Mouse (Mus musculus): ENCODE results near the gene Fcho2. TPM values are rescaled to one million over a fixed set of nuclear protein-coding genes. Genes with fewer than 3 reads are reported as not detected.
A peak's percentile ranks its signal among the peaks of the same experiment; 100 is the strongest.

Gene Fcho2
- polyA plus RNA-seq, 1 experiment from 2014 or later = 24.7 TPM

DNA sequence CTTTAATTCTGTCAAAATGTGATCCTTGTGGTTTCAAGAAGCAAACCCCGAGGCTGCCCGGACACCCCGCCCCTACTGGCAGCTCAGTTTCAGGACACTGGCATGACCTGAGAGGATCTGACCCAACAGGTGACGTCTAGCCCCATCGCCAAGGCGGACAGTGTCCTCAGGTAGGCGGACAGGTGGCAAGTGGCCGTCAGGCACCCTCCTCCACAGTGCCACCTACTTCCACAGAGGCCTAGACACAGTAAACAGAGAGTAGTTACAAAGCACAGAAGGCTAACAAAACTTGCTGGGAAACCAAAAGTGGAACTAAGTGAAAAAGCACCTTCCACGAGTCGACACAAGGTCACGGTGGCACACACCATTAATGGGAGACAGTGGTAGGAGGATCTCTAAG lies 121.9 kb downstream of the Fcho2 start:
- no peaks in the 10 kb centered on the region for H3K9me3 ChIP-seq (ENCODE audit: control insufficient read depth)
- peak overlapping the region; percentile 76 for H3K4me2 ChIP-seq (replicated peaks; ENCODE audit: low read depth)
- H3K27me3 ChIP-seq (replicated peaks; ENCODE audit: control insufficient read depth, insufficient read depth, low read length) = no peaks in the 10 kb centered on the region
- H3K27ac ChIP-seq (ENCODE audit: low read depth, low read length) = peak overlapping the region; percentile 83
- H3K9ac ChIP-seq (ENCODE audit: low read depth, low read length) = peak overlapping the region; percentile 32; the same call in 1 of the 2 replicates
- peak; percentile 38 for TF ChIP-seq CTCF (IDR thresholded peaks at IDR 0.05; ENCODE audit: low read depth)
- 0 out of 2 replicates have a peak, but pooled peaks cover 6% of the 10 kb centered on the region for H3K4me1 ChIP-seq (replicated peaks; ENCODE audit: control insufficient read depth, insufficient read depth, low read length)
- peak overlapping the region; percentile 56 for H3K4me3 ChIP-seq (ENCODE audit: low read depth, low read length)
- H3K36me3 ChIP-seq (ENCODE audit: control insufficient read depth, insufficient read depth) = peaks cover 2% of the 10 kb centered on the region
- peak; percentile 11; the same call in 1 of the 2 replicates for ATAC-seq
- 40% methylated on average over 11 of the region's 11 CpGs for WGBS

DNA sequence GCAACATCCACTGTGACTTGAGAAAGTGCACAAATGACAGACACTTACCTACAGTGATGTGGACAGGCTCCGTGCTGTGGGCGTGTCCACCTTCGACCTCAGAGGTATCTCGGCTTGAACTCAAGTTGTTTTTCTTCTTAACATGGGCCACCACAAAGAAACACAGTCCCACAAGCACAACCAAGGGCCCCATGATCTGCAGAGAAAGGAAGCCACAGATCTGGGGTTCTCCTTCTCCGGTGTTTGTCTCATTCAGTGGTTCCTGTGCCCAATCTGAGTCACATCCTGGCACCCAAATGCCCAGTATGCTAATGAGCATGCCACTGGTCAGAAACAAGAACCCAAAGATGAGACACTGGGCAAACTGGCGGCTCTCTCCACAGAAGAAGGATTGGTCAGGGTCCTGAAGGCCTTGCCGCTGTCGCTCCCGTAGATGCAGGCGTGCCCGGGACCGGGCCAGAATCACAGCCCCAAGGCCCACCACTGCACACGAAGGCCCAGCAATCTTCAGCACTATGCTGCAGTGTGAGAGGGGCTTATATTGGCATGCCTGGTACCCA lies 123.2 kb downstream of the Fcho2 start:
- no peak overlapping the region for H3K9ac ChIP-seq (ENCODE audit: low read depth, low read length)
- peaks cover 15% of the 10 kb centered on the region for H3K36me3 ChIP-seq (ENCODE audit: control insufficient read depth, insufficient read depth)
- 0 out of 2 replicates have a peak, but pooled peaks cover 6% of the 10 kb centered on the region for H3K4me1 ChIP-seq (replicated peaks; ENCODE audit: control insufficient read depth, insufficient read depth, low read length)
- H3K27ac ChIP-seq (ENCODE audit: low read depth, low read length) = no peak overlapping the region
- peak overlapping the region; percentile 17; the same call in 1 of the 2 replicates for H3K4me3 ChIP-seq (ENCODE audit: low read depth, low read length)
- ATAC-seq = no peak
- H3K27me3 ChIP-seq (replicated peaks; ENCODE audit: control insufficient read depth, insufficient read depth, low read length) = no peaks in the 10 kb centered on the region
- WGBS = 78% methylated on average over 13 of the region's 13 CpGs
- H3K4me2 ChIP-seq (replicated peaks; ENCODE audit: low read depth) = peak overlapping the region; percentile 76
- no peak for TF ChIP-seq CTCF (IDR thresholded peaks at IDR 0.05; ENCODE audit: low read depth)
- H3K9me3 ChIP-seq (ENCODE audit: control insufficient read depth) = no peaks in the 10 kb centered on the region

DNA sequence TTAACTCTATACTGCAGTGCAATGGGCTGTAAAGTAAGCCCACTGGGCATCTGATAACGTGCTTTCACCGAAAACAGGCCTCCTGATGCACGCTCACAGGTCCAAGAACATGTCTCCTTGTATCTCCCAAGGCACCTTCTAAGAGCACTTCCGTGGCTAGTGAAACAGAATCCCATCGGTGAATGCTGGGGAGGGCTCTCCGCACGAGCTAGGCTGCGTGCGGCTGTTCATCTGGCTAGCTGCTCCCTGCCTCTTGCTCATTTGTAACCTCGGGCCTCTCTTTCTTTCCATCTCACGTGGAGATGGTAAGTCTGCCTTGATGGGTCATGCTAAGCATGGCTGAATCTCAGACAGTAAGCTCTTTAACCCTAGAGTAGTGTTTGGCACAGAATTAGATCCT lies 124.4 kb downstream of the Fcho2 start:
- no peak overlapping the region for H3K9ac ChIP-seq (ENCODE audit: low read depth, low read length)
- no peaks in the 10 kb centered on the region for H3K27me3 ChIP-seq (replicated peaks; ENCODE audit: control insufficient read depth, insufficient read depth, low read length)
- H3K9me3 ChIP-seq (ENCODE audit: control insufficient read depth) = no peaks in the 10 kb centered on the region
- H3K27ac ChIP-seq (ENCODE audit: low read depth, low read length) = no peak overlapping the region
- WGBS = 82% methylated on average over 11 of the region's 11 CpGs
- TF ChIP-seq CTCF (IDR thresholded peaks at IDR 0.05; ENCODE audit: low read depth) = no peak
- H3K36me3 ChIP-seq (ENCODE audit: control insufficient read depth, insufficient read depth) = peaks cover 26% of the 10 kb centered on the region
- H3K4me3 ChIP-seq (ENCODE audit: low read depth, low read length) = peak overlapping the region; percentile 26
- H3K4me2 ChIP-seq (replicated peaks; ENCODE audit: low read depth) = peak overlapping the region; percentile 76
- no peak for ATAC-seq
- H3K4me1 ChIP-seq (replicated peaks; ENCODE audit: control insufficient read depth, insufficient read depth, low read length) = 0 out of 2 replicates have a peak, but pooled peaks cover 2% of the 10 kb centered on the region

DNA sequence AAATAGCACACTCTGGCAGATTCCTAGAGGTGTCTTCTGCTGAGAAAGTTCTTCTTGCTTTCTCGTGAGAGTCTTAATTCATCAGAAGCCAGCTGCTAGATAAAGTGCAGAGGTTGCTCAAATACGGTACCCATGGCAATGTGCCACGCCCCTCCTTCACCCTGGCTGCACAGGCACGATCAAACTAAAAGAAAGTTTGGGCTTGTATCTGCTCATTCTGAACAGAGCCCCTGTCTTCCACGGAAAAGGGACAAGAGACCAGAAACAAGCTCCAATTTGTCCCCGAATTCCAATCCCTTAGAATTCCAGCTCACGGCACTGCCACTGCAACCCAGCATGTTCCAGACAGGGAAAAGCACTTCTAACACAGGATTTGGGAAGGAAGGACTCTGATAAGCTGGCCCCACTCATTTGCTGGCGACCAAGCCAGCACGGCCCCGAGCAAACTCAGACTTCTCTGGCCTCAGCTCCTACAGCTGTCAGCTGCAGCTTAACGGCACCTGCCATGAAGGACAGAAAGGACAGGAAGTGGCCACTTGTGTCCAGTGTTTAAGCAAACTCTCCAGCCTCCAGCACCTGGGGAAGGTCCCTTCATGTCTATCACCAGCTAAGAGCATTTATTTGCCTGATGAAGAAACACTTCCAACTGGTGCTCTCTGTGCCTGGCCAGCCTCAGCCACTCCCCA lies 125.5 kb downstream of the Fcho2 start:
- Histone ChIP-seq H3K4me1 (replicated peaks; ENCODE audit: control insufficient read depth, insufficient read depth, low read length) (0 out of 2 replicates have a peak, but pooled peaks cover 2% of the 10 kb centered on the region), H3K27me3 (replicated peaks; ENCODE audit: control insufficient read depth, insufficient read depth, low read length) (no peaks in the 10 kb centered on the region), H3K9ac (ENCODE audit: low read depth, low read length) (0 out of 2 replicates have a peak overlapping the region, but pooled peaks have one; percentile 11), H3K36me3 (ENCODE audit: control insufficient read depth, insufficient read depth) (peaks cover 28% of the 10 kb centered on the region), H3K9me3 (ENCODE audit: control insufficient read depth) (no peaks in the 10 kb centered on the region), H3K4me3 (ENCODE audit: low read depth, low read length) (peak overlapping the region; percentile 26), H3K27ac (ENCODE audit: low read depth, low read length) (no peak overlapping the region), H3K4me2 (replicated peaks; ENCODE audit: low read depth) (peak overlapping the region; percentile 76)
- no peak for TF ChIP-seq CTCF (IDR thresholded peaks at IDR 0.05; ENCODE audit: low read depth)
- no peak for ATAC-seq
- 20% methylated on average over 11 of the region's 11 CpGs for WGBS

DNA sequence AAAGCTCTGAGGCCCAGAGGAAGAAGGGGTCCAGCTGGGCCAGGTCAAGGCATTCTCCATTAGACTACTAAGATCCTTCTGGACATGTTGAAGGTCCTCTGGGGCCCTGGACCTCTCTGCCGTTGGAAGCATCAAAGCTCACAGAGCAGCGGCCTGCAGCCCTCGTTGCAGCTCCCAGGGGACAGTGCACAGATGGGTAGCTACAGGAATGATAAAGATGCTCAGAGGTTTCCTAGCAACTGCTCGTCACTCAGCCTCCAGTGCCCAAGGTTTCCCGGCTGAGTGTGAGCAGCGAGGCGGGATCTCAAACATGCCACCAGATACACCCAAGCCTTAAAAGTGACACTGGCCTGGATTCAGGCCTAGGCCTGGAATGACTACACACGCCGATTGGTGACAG lies 127.3 kb downstream of the Fcho2 start:
- no peak for ATAC-seq
- Histone ChIP-seq H3K9ac (ENCODE audit: low read depth, low read length) (no peak overlapping the region), H3K9me3 (ENCODE audit: control insufficient read depth) (no peaks in the 10 kb centered on the region), H3K36me3 (ENCODE audit: control insufficient read depth, insufficient read depth) (peaks cover 28% of the 10 kb centered on the region), H3K27me3 (replicated peaks; ENCODE audit: control insufficient read depth, insufficient read depth, low read length) (no peaks in the 10 kb centered on the region), H3K27ac (ENCODE audit: low read depth, low read length) (no peak overlapping the region), H3K4me1 (replicated peaks; ENCODE audit: control insufficient read depth, insufficient read depth, low read length) (0 out of 2 replicates have a peak, but pooled peaks cover 2% of the 10 kb centered on the region), H3K4me3 (ENCODE audit: low read depth, low read length) (no peak overlapping the region), H3K4me2 (replicated peaks; ENCODE audit: low read depth) (no peak overlapping the region)
- 71% methylated on average over 9 of the region's 9 CpGs for WGBS
- no peak for TF ChIP-seq CTCF (IDR thresholded peaks at IDR 0.05; ENCODE audit: low read depth)

DNA sequence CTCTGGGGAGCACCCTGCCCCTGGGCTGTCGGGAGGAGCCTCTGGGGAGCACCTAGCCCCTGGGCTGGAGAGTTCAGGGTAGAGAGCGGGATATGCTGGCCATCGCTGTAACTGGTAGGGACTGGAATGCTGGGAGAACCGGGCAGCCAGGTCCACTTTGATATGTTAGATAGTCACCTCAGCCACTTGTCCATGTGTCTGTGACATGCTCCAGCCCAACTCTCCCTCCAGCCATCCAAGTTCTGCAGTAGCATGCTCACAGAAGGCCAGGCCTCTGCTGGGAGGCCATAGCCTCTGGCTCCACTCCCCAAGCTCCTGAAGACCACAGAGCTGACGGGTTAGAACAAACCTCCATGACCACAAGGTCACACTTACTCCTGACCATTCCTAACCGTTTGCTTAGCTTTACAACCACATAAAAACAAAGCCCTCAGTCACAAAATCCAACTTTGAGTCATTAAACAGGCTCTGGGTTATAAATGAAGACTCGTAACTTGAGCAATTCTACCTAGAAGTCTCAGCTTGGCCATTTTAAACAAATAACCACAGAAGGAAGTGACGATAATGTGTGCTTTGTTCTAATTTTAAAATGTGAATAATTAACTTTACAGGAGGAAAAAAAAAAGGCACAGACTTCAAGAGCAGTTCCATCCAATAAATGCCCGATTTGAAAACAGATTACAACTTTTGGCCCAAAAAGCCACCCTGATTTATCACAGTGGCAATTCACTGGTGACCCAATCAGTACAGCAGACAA lies 130.9 kb downstream of the Fcho2 start:
- H3K27ac ChIP-seq (ENCODE audit: low read depth, low read length) = peak overlapping the region; percentile 41; the same call in 1 of the 2 replicates
- H3K9me3 ChIP-seq (ENCODE audit: control insufficient read depth) = no peaks in the 10 kb centered on the region
- H3K9ac ChIP-seq (ENCODE audit: low read depth, low read length) = no peak overlapping the region
- peak; percentile 60 for ATAC-seq
- no peak for TF ChIP-seq CTCF (IDR thresholded peaks at IDR 0.05; ENCODE audit: low read depth)
- no peak overlapping the region for H3K4me3 ChIP-seq (ENCODE audit: low read depth, low read length)
- H3K36me3 ChIP-seq (ENCODE audit: control insufficient read depth, insufficient read depth) = peaks cover 28% of the 10 kb centered on the region
- no peak overlapping the region for H3K4me2 ChIP-seq (replicated peaks; ENCODE audit: low read depth)
- no peaks in the 10 kb centered on the region for H3K27me3 ChIP-seq (replicated peaks; ENCODE audit: control insufficient read depth, insufficient read depth, low read length)
- WGBS = 48% methylated on average over 9 of the region's 9 CpGs
- 0 out of 2 replicates have a peak, but pooled peaks cover under 1% of the 10 kb centered on the region for H3K4me1 ChIP-seq (replicated peaks; ENCODE audit: control insufficient read depth, insufficient read depth, low read length)
